Mouse (Mus musculus) E14TG2a.4 (cell line): ENCODE data around the gene Osbpl5.

Experiments used
- CTCF ChIP-seq: conservative IDR thresholded peaks from 2 replicates; pipeline ENCODE4 v1.5.1; 2014; ENCODE audit warnings: low read length
- NANOG ChIP-seq: IDR thresholded peaks from 2 replicates; pipeline ENCODE4 v1.6.1; 2014; ENCODE audit warnings: borderline replicate concordance, low read length, mixed read lengths

DNA sequence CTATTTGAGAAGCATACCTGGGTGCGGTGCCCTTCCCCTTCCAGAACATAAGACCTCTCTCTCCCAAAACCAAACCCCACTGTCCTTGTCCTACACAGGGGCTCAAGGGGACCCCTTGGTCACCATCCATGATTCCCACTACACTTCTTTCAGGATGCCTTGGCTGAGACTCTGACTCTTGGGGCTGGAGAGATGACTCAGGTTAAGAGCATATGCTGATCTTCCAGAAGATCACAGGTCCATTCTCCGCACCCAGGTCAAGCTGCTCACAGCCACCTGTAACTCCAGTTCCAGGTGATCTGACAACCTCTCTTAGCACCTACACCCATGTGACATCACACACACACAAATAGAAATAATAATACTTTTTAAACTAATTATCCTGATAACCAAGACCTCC, 16.1 kb downstream of the Osbpl5 start:
- TF ChIP-seq CTCF (no peak), NANOG (no peak)
